Mouse (Mus musculus) liver, postnatal 0 days (tissue): ENCODE data around the gene Naa80. TPM values are rescaled to one million over a fixed set of nuclear protein-coding genes. Genes with fewer than 3 reads are reported as not detected.

ENCODE experiments used
- ATAC-seq: fragments of 200-750 bp; cut with Nextera tagmentation; 2 replicates; pipeline ENCODE4 v1.8.0; 2017; ENCODE audit warnings: mild to moderate bottlenecking, moderate library complexity
- DNase-seq: peaks from one replicate; pipeline ENCODE4 v3.0.0-alpha.2; 2016
- H3K27ac ChIP-seq: fragments of 300-500 bp; sonication (generic); 2 replicates; pipeline ENCODE4 v1.5.1; 2014; ENCODE audit warnings: antibody characterized with exemption, moderate library complexity, mild to moderate bottlenecking, low read depth
- H3K27me3 ChIP-seq: fragments of 300-500 bp; sonication (generic); 2 replicates; pipeline ENCODE4 v1.6.1; 2014; ENCODE audit warnings: low read length, control low read depth, mixed read lengths; ENCODE audit not compliant: insufficient read depth
- H3K36me3 ChIP-seq: fragments of 300-500 bp; sonication (generic); replicated peaks from 2 replicates; pipeline ENCODE4 v1.6.1; 2014; ENCODE audit warnings: mild to moderate bottlenecking, control low read depth, low read length, moderate library complexity, mixed read lengths; ENCODE audit not compliant: insufficient read depth
- H3K4me1 ChIP-seq: fragments of 300-500 bp; sonication (generic); 2 replicates; pipeline ENCODE4 v1.6.1; 2014; ENCODE audit warnings: antibody characterized with exemption, mild to moderate bottlenecking, control low read depth; ENCODE audit not compliant: insufficient read depth
- H3K4me2 ChIP-seq: fragments of 300-500 bp; sonication (generic); 2 replicates; pipeline ENCODE4 v1.6.1; 2014; ENCODE audit warnings: low read depth, mild to moderate bottlenecking, low read length, moderate library complexity, mixed read lengths
- H3K4me3 ChIP-seq: fragments of 300-500 bp; sonication (generic); 2 replicates; pipeline ENCODE4 v1.5.1; 2014; ENCODE audit warnings: low read depth, low read length
- H3K9ac ChIP-seq: fragments of 300-500 bp; sonication (generic); replicated peaks from 2 replicates; pipeline ENCODE4 v1.6.1; 2014; ENCODE audit warnings: mild to moderate bottlenecking, moderate library complexity
- H3K9me3 ChIP-seq: fragments of 300-500 bp; sonication (generic); 2 replicates; pipeline ENCODE4 v1.6.1; 2016; ENCODE audit warnings: mild to moderate bottlenecking, control low read depth, low read length, mixed read lengths
- CTCF ChIP-seq: sonication (generic); IDR thresholded peaks from 2 replicates; pipeline ENCODE4 v1.5.1; 2016; ENCODE audit warnings: antibody characterized with exemption, low read depth
- EP300 ChIP-seq: IDR thresholded peaks from 2 replicates; pipeline ENCODE4 v1.6.1; 2016; ENCODE audit warnings: antibody characterized with exemption, low read depth, mild to moderate bottlenecking
- WGBS: fragments of 180-500 bp; shearing (Covaris S2); extraction: QIAGEN DNeasy Blood & Tissue Kit; methylation state at CpG from one replicate; pipeline ENCODE4 v1.1.7; 2014; ENCODE audit not compliant: insufficient replicate concordance; 5-methylcytosine and 5-hydroxymethylcytosine counted together
- polyA plus RNA-seq: library from polyadenylated mRNA; unstranded; fragments of >200 nt; fragmentation: Nextera tagmentation; extraction: Ambion mirVana; gene quantifications from 2 replicates; pipeline ENCODE4 v1.2.1, GENCODE M21; 2015

Naa80 gene
- polyA plus RNA-seq, 1 experiment from 2014 or later: 10.4 TPM

GRCm38 (mm10) chr9:107596619-107597569 is 18.2 kb downstream of the Naa80 start:
- 83% methylated on average over 11 of the region's 11 CpGs for WGBS
- no peaks in the 10 kb centered on the region for H3K9me3 ChIP-seq
- ATAC-seq (no peak), DNase-seq (no peak)
- peaks cover 6% of the 10 kb centered on the region for H3K4me1 ChIP-seq
- TF ChIP-seq EP300 (no peak), CTCF (no peak)
- no peaks in the 10 kb centered on the region for H3K27me3 ChIP-seq
- H3K9ac ChIP-seq: no peak overlapping the region
- no peak overlapping the region for H3K4me3 ChIP-seq
- H3K36me3 ChIP-seq: peaks cover 30% of the 10 kb centered on the region
- no peak overlapping the region for H3K27ac ChIP-seq
- no peak overlapping the region for H3K4me2 ChIP-seq

- ATAC-seq (no peak), DNase-seq (no peak)
- 58% methylated on average over 5 of the region's 5 CpGs for WGBS
Measured at GRCm38 (mm10) chr9:107598385-107598784, 19.7 kb downstream of the Naa80 start.

GRCm38 (mm10) chr9:107599433-107599832 is 20.7 kb downstream of the Naa80 start:
- no peak overlapping the region for H3K4me3 ChIP-seq
- H3K9ac ChIP-seq: no peak overlapping the region
- peaks cover 12% of the 10 kb centered on the region for H3K4me1 ChIP-seq
- no peaks in the 10 kb centered on the region for H3K27me3 ChIP-seq
- no peak overlapping the region for H3K4me2 ChIP-seq
- no peak for DNase-seq
- ATAC-seq: no peak
- no peak overlapping the region for H3K27ac ChIP-seq
- WGBS: 82% methylated on average over 9 of the region's 9 CpGs
- H3K36me3 ChIP-seq: peaks cover 4% of the 10 kb centered on the region
- no peaks in the 10 kb centered on the region for H3K9me3 ChIP-seq
- TF ChIP-seq CTCF: no peak
- TF ChIP-seq EP300: no peak

More at GRCm38 (mm10) chr9:107598385-107598784, 19.7 kb downstream of the Naa80 start:
- Histone ChIP-seq H3K36me3 (peaks cover 15% of the 10 kb centered on the region), H3K9ac (no peak overlapping the region), H3K4me3 (no peak overlapping the region), H3K9me3 (no peaks in the 10 kb centered on the region), H3K4me2 (no peak overlapping the region), H3K27ac (no peak overlapping the region), H3K27me3 (no peaks in the 10 kb centered on the region), H3K4me1 (peaks cover 12% of the 10 kb centered on the region)
- TF ChIP-seq EP300 (no peak), CTCF (no peak)

- no peak overlapping the region for H3K27ac ChIP-seq
- no peak for DNase-seq
- no peaks in the 10 kb centered on the region for H3K9me3 ChIP-seq
- H3K27me3 ChIP-seq: no peaks in the 10 kb centered on the region
- no peak for TF ChIP-seq EP300
- TF ChIP-seq CTCF: no peak
- no peak overlapping the region for H3K4me3 ChIP-seq
- 71% methylated on average over 14 of the region's 14 CpGs for WGBS
- peaks cover 12% of the 10 kb centered on the region for H3K4me1 ChIP-seq
- no peak overlapping the region for H3K9ac ChIP-seq
- peaks cover under 1% of the 10 kb centered on the region for H3K36me3 ChIP-seq
- ATAC-seq: no peak
- H3K4me2 ChIP-seq: no peak overlapping the region
Measured at GRCm38 (mm10) chr9:107599842-107600241, 21.2 kb downstream of the Naa80 start.

- Histone ChIP-seq H3K27ac (no peak overlapping the region), H3K36me3 (no peaks in the 10 kb centered on the region), H3K4me3 (no peak overlapping the region), H3K9me3 (no peaks in the 10 kb centered on the region), H3K4me1 (peaks cover 15% of the 10 kb centered on the region), H3K4me2 (no peak overlapping the region), H3K27me3 (no peaks in the 10 kb centered on the region), H3K9ac (no peak overlapping the region)
- DNase-seq (no peak), ATAC-seq (0 out of 2 replicates have a peak, but pooled peaks have one; percentile 16)
- 68% methylated on average over 12 of the region's 12 CpGs for WGBS
- no peak for TF ChIP-seq EP300
- peak; percentile 48 for TF ChIP-seq CTCF
Measured at GRCm38 (mm10) chr9:107600745-107601144, 22.1 kb downstream of the Naa80 start.

GRCm38 (mm10) chr9:107601275-107601674 is 22.6 kb downstream of the Naa80 start:
- 81% methylated on average over 11 of the region's 11 CpGs for WGBS
- DNase-seq: no peak
- H3K4me2 ChIP-seq: no peak overlapping the region
- no peaks in the 10 kb centered on the region for H3K36me3 ChIP-seq
- no peak for ATAC-seq
- H3K27me3 ChIP-seq: no peaks in the 10 kb centered on the region
- peaks cover 15% of the 10 kb centered on the region for H3K4me1 ChIP-seq
- H3K9ac ChIP-seq: no peak overlapping the region
- H3K4me3 ChIP-seq: no peak overlapping the region
- TF ChIP-seq EP300 (no peak), CTCF (no peak)
- no peaks in the 10 kb centered on the region for H3K9me3 ChIP-seq
- H3K27ac ChIP-seq: no peak overlapping the region
